Mouse (Mus musculus) frontal cortex, postnatal 36 days (tissue): ENCODE data around the gene Slc7a5.
A peak's percentile ranks its signal among the peaks of the same experiment; 100 is the strongest.

ENCODE experiments used
- DNase-seq, 2 experiments: peaks; one replicate each; pipeline ENCODE4 v3.0.0; 2022; ENCODE audit warnings: low spot score in 2 of 2

Slc7a5 gene

GRCm38 (mm10) chr8:121850821-121851470, 56.5 kb downstream of the Slc7a5 start:
- peak; percentile 97 to 98 for DNase-seq

- DNase-seq: no peak
Observed at GRCm38 (mm10) chr8:121850436-121850820, 57.1 kb downstream of the Slc7a5 start.

DNA sequence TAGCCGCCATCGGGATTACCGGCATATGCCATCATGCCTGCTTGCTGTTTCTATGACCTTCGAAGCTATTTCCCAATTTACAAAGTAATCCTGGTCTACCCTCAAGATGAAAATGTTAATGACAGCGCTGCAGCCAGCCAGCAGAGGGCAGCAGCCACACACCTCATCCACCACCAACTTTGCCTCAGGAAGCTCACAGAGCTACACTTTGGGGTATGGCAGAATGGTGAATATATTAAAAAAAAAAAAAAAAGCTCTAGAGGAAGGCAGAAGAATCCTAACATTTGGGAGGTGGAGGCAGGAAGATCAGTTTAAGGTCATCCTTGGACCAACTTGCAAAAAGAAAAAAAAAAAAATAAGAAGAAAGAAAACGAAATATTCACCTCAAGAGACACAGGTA, 57.5 kb downstream of the Slc7a5 start:
- DNase-seq: peak; percentile 72 to 81

GRCm38 (mm10) chr8:121849303-121849702, 58.2 kb downstream of the Slc7a5 start:
- DNase-seq: no peak

DNA sequence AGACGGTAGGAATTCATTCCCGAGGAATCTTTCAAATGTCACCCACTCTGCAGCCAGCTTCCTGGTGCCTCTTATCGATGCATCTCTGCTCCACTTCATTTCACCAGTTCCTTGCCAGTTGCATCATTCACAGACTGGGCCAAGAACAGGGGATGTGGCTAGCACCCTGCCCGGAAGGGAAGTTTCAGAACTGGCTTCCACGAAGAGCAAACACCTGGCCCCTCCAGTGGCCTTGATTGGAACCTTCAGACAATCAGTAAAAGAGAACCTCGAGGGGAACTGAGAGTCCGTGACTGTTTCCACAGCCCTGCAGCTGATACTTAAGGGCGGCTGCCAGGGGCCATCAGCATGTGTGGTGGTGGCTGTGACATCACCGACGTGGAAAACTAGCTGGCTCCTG, 59.0 kb downstream of the Slc7a5 start:
- no peak for DNase-seq

DNA sequence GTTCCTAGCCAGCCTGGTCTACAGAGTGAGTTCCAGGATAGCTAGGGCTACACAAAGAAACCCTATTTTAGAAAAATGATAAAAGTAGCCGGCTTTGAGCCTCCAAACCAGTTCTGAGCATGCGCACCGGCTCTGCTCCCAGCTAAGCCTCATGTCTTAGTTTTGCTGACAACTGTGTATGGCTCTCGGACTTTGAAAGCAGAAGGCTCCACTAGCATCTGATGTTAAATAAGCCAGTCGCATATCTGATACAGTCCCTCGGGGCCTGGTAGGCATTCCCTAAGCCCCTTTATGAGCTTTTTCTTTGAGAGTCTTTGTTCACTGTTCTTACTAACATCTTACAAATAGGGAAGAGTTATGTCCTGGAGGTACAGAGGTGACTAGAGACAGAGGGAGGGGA, 59.5 kb downstream of the Slc7a5 start:
- DNase-seq: no peak

DNA sequence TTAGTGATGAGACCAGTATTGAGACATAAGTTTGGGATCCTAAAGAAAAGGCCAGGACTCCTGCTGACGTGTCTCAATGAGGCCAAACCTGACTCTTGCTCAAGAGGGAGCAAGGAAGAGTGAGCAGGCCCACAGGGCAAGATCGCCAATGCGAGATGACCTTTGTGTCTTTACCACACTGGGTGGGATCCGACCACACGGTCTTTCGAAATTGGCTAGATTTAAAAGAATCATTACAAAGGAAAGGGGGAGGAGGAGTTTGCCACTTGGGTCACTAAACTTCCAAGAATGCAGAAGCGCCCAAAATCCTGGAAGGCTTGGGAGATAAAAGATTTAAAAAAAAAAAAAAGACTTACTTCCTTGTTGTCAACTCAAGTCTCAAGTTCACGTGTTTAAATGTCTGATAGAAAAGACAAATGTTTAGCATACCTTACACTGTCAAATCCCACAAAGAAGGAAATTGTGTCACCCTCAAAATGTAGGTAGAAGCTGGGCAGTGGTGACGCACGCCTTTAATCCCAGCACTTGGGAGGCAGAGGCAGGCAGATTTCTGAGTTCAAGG, 60.2 kb downstream of the Slc7a5 start:
- DNase-seq: no peak

GRCm38 (mm10) chr8:121846815-121847214, 60.7 kb downstream of the Slc7a5 start:
- no peak for DNase-seq

DNA sequence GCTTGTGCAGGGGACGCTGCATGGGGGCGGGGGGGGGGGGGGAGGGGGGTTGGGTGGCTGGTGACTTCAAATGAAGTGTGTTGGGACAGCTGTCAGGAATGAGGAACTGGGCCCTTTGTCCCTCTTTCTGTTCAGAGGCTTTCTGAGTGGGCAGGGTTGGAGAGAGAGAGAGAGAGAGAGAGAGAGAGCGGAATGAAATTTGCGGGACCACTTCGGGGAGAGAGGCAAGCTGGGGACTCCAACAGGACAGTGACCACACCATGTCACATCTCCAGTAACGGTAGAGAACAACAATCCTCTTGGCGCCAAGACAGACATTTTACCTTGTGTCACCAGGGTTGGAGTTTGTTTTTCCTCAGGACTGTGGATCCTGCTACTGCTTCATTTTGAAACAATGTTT, 62.7 kb downstream of the Slc7a5 start:
- no peak for DNase-seq

DNA sequence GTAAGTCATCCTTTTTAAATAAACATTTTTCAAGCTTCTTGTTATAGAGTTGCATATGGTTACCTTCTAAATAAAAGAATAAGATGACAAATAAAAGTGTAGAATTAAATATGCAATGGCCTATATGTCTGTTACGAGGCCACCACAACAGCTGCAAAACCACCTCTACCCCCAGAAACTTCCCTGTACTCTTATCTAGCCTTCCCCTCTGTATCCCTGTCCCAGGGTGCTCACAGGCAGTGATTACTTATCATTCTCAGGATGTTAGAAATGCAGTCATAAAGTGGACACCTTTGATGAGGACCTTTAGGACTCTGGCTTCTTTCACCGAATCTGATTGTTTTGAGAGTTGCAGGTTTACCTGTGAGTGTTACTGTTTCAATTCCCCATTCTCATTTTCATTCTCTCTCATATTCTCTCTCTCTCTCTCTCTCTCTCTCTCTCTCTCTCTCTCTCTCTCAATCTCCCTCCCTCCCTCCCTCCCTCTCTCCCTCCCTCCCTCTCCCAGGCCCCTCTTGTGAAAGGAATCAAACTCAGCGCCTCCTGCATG, 64.2 kb downstream of the Slc7a5 start:
- DNase-seq: no peak

DNA sequence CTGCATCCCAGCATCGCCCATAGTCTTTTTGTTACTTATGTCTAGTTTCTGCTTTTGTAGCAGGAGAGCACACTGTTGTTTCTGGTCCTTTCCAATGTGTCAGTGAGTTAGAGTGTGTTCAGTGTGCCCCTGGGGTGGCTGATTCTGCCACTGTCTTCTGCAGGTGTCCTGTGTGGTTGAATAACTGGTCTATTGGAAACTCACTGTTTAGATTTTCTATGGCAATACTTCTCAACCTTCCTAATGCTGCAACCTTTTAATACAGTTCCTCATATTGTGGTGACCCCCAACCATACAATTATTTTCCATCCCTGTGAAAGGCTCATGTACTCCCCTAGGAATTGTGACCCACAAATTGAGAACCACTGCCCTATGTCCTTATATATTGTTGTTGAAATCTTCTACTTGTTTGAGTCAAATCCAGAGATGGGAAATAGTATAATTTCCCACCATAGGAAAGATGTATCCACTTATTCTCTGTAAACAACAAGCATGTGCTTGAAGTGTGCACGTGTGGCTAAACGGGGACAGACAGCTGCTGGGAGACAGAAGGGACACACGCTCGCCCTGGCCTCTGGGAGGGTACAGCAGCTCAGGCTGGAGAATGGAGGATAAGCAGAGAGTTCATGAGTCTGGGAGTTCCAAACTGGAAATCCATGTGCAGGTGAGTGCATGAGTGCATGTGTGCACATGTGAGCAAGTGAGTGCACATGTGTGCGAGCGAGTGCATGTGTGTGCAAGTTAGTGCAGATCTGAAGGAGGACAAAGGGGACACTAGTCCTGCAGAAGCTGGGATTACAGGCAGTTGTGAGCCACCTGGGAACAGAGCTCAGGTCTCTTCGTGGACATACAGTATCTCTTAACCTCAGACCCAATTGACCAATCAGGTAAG, 65.2 kb downstream of the Slc7a5 start:
- DNase-seq: no peak

DNA sequence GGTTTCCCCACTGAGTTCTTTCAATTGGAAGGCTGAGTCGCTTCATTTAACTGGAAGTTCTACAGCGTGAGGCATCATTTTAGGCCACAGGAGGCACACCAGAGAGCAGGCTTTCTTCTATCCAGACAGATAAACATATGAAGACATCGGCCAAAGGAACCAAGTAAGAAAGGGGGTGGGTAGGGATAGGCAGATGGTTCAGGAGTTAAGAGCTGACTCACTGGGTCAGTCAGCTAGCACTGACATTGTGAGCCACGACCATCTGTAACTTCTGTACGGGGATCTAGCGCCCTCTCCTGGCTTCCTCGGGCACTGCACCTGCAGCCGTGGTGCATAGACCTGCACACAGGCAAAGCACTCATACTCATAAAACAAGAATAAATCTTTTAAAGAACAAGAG, 66.3 kb downstream of the Slc7a5 start:
- DNase-seq: peak; percentile 80 to 84

DNA sequence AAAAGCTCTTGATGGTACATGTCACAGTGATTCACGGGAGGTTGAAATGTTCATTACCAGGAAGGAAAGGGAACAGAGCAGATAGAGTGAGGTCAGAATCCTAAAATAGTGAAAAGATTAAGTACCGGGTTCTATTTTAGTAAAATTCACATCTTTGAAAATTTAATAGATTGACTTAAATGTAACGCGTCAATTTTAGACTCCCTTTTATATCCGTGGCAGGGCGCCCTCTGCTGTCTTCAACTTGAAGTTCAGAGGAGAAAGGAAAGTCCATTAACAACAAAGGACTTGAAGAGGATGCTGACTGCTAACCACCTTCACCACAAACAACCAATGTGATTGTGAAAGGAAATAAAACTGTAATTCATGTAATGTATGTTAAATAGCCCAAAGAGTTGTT, 75.0 kb downstream of the Slc7a5 start:
- peak; percentile 76 to 82 for DNase-seq

DNA sequence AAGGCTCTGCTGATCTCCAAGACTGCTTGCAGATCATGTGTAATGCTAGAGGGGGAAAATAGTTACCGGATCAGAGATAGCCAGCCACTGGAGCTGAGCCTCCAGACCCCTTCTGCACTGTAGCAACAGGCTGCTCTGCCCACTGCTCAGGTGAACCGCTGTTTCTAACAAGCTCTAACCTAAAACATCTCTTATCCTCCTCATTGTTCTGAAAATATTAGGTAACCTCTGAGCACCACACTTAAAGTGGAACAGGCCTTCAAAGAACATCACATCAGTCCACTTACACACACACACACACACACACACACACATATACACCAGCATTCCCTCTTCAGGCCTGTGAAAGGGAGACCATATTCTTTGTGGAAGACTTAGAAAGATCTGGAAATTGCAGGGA, 75.4 kb downstream of the Slc7a5 start:
- no peak for DNase-seq
